Mouse (Mus musculus) forebrain, embryonic 15.5 days (tissue): ENCODE measurements around the gene Gm14226. TPM values are rescaled to one million over a fixed set of nuclear protein-coding genes. Genes with fewer than 3 reads are reported as not detected.
"Not testable (repeated sequence)": the region's sequence is repeated elsewhere in the genome, so short reads cannot be mapped to it uniquely, and the experiment has no call there.

Experiments
- ATAC-seq: fragments of 200-750 bp; cut with Nextera tagmentation; replicated peaks from 2 replicates; pipeline ENCODE4 v1.8.0; 2017; ENCODE audit warnings: mild to moderate bottlenecking, moderate TSS enrichment, moderate library complexity
- H3K27ac ChIP-seq: fragments of 300-500 bp; sonication (generic); replicated peaks from 2 replicates; pipeline ENCODE4 v1.5.1; 2015; ENCODE audit warnings: mild to moderate bottlenecking, inconsistent platforms
- H3K27me3 ChIP-seq: fragments of 300-500 bp; sonication (generic); 2 replicates; pipeline ENCODE4 v1.6.1; 2015; ENCODE audit warnings: inconsistent platforms
- H3K36me3 ChIP-seq: fragments of 300-500 bp; sonication (generic); 2 replicates; pipeline ENCODE4 v1.6.1; 2015; ENCODE audit warnings: mild to moderate bottlenecking, inconsistent platforms
- H3K4me1 ChIP-seq: fragments of 300-500 bp; sonication (generic); 2 replicates; pipeline ENCODE4 v1.6.1; 2015; ENCODE audit warnings: inconsistent platforms
- H3K4me2 ChIP-seq: fragments of 300-500 bp; sonication (generic); replicated peaks from 2 replicates; pipeline ENCODE4 v1.6.1; 2015; ENCODE audit warnings: mild to moderate bottlenecking, inconsistent platforms
- H3K4me3 ChIP-seq: fragments of 300-500 bp; sonication (generic); 2 replicates; pipeline ENCODE4 v1.5.1; 2015; ENCODE audit warnings: mild to moderate bottlenecking, inconsistent platforms
- H3K9ac ChIP-seq: fragments of 300-500 bp; sonication (generic); replicated peaks from 2 replicates; pipeline ENCODE4 v1.6.1; 2015; ENCODE audit warnings: mild to moderate bottlenecking, inconsistent platforms
- H3K9me3 ChIP-seq: fragments of 300-500 bp; sonication (generic); 2 replicates; pipeline ENCODE4 v1.6.1; 2016; ENCODE audit warnings: inconsistent platforms
- WGBS: fragments of 180-500 bp; shearing (Covaris S2); methylation state at CpG from one replicate; pipeline ENCODE4 v1.1.7; 2015; ENCODE audit warnings: mixed read lengths; 5-methylcytosine and 5-hydroxymethylcytosine counted together
- polyA plus RNA-seq: library from polyadenylated mRNA; unstranded; fragments of >200 nt; fragmentation: Nextera tagmentation; extraction: Ambion mirVana; gene quantifications from 2 replicates; pipeline ENCODE4 v1.2.1, GENCODE M21; 2015

The Gm14226 gene
- polyA plus RNA-seq, 1 experiment from 2014 or later: 0.13 TPM

GRCm38 (mm10) chr2:155018762-155019641 lies 936 bp downstream of the Gm14226 start:
- Histone ChIP-seq H3K9ac (peak overlapping the region; percentile 60), H3K9me3 (no peaks in the 10 kb centered on the region), H3K27me3 (no peaks in the 10 kb centered on the region), H3K27ac (peak overlapping the region; percentile 94), H3K4me3 (peak overlapping the region; percentile 47), H3K4me1 (peaks cover 18% of the 10 kb centered on the region), H3K4me2 (peak overlapping the region; percentile 90), H3K36me3 (no peaks in the 10 kb centered on the region)
- peak; percentile 97 for ATAC-seq
- WGBS: under 1% methylated on average over 38 of the region's 38 CpGs

DNA sequence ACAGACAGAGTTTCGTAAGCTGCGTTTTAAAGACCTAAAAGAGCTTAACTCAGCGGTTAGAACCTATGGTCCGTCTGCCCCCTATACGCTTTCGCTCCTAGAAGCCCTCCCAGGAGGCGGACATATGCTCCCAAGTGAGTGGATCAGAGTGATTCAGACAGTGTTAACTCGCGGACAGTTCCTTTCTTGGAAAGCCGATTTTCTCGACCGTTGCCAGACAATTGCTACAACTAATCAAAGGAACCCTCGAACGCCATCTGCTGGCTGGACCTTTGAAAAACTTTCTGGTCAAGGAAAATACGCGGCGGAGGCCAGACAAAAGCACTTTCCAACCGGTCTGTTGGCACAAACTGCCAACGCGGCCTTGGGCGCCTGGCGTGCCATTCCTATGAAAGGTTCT lies 1.6 kb downstream of the Gm14226 start:
- peak overlapping the region; percentile 90 for H3K4me2 ChIP-seq
- no peaks in the 10 kb centered on the region for H3K27me3 ChIP-seq
- ATAC-seq: peak; percentile 84
- H3K9me3 ChIP-seq: no peaks in the 10 kb centered on the region
- H3K4me1 ChIP-seq: peaks cover 18% of the 10 kb centered on the region
- under 1% methylated on average over 22 of the region's 22 CpGs for WGBS
- peak overlapping the region; percentile 94 for H3K27ac ChIP-seq
- no peaks in the 10 kb centered on the region for H3K36me3 ChIP-seq
- H3K4me3 ChIP-seq: peak overlapping the region; percentile 47
- peak overlapping the region; percentile 60 for H3K9ac ChIP-seq

DNA sequence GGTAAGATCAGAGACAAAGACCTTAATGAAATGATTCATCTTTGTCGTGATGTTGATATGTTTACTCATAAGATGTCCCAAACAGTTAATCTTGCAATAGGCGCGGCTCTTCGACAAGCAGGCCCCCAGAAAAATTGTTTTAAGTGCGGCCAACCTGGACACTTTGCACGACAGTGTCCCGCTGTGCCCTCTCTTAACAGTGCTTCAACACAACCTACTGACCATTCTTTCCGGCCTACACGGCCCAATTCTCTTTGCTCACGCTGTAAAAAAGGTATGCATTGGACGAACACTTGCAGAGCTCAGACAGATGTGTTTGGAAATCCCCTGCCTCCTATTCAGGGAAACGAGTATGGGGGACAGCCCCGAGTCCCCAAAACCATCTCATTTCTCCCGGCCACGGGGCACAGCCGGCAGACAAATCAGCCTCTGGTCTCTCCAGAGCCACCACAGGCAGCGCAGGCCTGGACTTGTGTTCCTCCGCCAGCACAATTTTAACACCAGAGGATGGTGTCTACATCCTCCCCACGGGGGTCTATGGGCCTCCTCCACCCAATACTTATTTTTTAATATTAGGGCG lies 2.3 kb downstream of the Gm14226 start:
- Histone ChIP-seq H3K4me1 (peaks cover 18% of the 10 kb centered on the region), H3K9ac (peak overlapping the region; percentile 60; the same call in 1 of the 2 replicates), H3K27ac (peak overlapping the region; percentile 94), H3K4me2 (peak overlapping the region; percentile 90; the same call in 1 of the 2 replicates)
- 22% methylated on average over 20 of the region's 20 CpGs for WGBS
- H3K36me3 ChIP-seq, H3K27me3 ChIP-seq, H3K4me3 ChIP-seq, H3K9me3 ChIP-seq: not testable (repeated sequence)
- peak; percentile 12; the same call in 1 of the 2 replicates for ATAC-seq

DNA sequence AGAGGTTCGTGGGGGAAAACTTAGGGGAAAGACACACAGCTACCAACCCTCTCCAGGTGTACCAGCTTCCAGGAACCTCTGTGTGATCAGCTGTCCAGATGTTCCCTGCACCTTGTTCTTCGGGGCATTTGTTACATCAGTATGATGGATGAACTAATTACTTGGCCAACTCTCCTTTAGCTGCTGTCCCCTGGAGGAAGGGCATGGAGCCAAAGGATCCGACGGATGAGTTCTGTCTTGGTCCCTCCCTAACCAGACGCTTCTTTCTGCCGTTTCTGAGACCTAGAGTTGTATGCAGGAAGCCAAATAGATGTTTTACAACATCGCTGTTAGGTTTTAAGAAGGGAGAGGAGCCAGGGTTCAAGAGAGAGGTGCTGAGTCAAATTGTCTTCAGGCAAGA lies 12.8 kb downstream of the Gm14226 start:
- no peak overlapping the region for H3K9ac ChIP-seq
- no peak overlapping the region for H3K4me3 ChIP-seq
- H3K4me2 ChIP-seq: no peak overlapping the region
- no peaks in the 10 kb centered on the region for H3K27me3 ChIP-seq
- no peaks in the 10 kb centered on the region for H3K9me3 ChIP-seq
- no peak overlapping the region for H3K27ac ChIP-seq
- ATAC-seq: no peak
- peaks cover 5% of the 10 kb centered on the region; the same call in 1 of the 2 replicates for H3K4me1 ChIP-seq
- no peaks in the 10 kb centered on the region for H3K36me3 ChIP-seq
- 75% methylated on average over 7 of the region's 7 CpGs for WGBS

DNA sequence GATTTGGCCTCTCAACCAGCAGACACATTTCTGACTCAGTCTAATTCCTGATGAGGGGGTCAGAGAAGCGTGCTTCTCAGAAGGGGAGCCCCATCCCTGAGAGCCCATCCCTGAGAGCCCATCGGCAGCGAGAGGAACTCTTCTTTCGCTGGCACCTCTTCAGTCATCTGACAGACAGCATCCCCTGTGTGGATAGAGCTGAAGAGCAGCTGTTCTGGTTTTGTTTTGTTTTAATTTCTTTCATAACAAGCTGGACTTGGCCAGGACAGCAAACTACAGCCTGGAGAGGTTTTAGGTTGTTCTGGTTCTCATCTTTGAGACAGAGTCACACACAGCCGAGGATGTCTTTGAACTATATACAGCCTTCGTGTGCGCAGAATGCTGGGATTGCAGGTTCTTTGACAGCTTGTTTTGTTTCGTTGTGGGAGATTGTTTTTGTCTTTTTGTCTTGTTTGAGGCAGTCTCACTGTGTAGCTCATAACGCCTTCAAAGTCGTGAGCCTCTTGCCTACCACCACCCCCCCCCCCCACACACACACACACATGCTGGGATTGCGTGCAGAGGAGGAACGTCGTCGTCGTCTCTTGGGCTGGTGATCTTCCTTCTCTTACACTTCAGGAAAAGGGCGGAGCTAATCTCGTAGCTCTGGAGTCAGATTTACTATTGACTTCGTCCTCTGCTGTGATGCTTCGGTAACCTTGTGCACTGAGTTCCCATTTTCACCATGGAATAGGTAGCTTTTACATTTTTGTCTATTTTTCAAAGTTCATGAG lies 15.1 kb downstream of the Gm14226 start:
- 41% methylated on average over 19 of the region's 19 CpGs for WGBS
- Histone ChIP-seq H3K36me3 (no peaks in the 10 kb centered on the region), H3K4me2 (no peak overlapping the region), H3K4me1 (peaks cover 5% of the 10 kb centered on the region; the same call in 1 of the 2 replicates), H3K27ac (no peak overlapping the region), H3K27me3 (no peaks in the 10 kb centered on the region), H3K9me3 (no peaks in the 10 kb centered on the region), H3K4me3 (no peak overlapping the region), H3K9ac (no peak overlapping the region)
- ATAC-seq: no peak

- 77% methylated on average over 4 of the region's 4 CpGs for WGBS
- no peak overlapping the region for H3K4me2 ChIP-seq
- no peak overlapping the region for H3K9ac ChIP-seq
- no peak for ATAC-seq
- no peaks in the 10 kb centered on the region for H3K36me3 ChIP-seq
- H3K9me3 ChIP-seq: no peaks in the 10 kb centered on the region
- no peak overlapping the region for H3K4me3 ChIP-seq
- H3K4me1 ChIP-seq: no peaks in the 10 kb centered on the region
- no peaks in the 10 kb centered on the region for H3K27me3 ChIP-seq
- no peak overlapping the region for H3K27ac ChIP-seq
Measured at GRCm38 (mm10) chr2:155039956-155040355, 21.9 kb downstream of the Gm14226 start.

DNA sequence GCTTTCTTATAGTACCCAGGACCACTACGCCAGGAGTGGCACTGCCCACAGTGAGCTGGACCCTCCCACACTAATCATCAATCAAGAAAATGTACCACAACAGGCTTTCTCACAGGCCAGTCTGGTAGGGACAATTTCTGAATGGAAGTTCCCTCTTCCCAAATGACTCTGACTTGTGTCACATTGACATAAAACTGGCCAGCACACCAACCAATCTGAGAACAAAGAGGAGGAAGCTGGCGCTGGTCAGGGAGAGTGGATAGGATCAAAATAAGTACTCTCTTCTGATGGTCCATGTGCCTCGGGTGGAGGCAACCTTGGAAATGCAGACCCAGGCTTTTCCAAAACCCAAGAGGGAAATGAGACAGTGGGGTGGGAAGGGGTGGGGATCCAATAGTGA lies 26.5 kb downstream of the Gm14226 start:
- Histone ChIP-seq H3K36me3 (no peaks in the 10 kb centered on the region), H3K4me1 (no peaks in the 10 kb centered on the region), H3K27me3 (no peaks in the 10 kb centered on the region), H3K9me3 (no peaks in the 10 kb centered on the region), H3K27ac (no peak overlapping the region), H3K4me2 (no peak overlapping the region), H3K9ac (no peak overlapping the region), H3K4me3 (no peak overlapping the region)
- WGBS: 87% methylated on average over 3 of the region's 3 CpGs
- no peak for ATAC-seq

DNA sequence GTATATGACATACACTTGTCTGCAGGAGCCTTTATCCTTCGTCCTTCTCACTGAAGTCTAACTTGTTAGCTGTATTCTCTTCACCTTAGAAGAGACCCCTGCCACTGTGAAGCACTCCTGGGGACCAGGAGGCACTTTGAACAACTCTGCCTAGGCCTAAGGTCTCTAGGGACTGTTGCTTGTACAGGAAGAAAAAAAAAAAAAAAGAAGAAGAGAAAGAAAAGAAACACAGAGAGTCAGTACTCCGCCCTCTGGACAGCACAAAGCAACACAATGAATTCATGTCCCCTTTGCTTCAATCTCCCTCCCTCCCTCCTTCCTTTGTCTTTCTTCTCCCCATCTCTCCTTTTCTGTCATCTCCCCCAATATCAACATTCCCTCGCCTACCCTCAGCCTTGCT lies 27.0 kb downstream of the Gm14226 start:
- Histone ChIP-seq H3K4me1 (peaks cover 2% of the 10 kb centered on the region), H3K36me3 (no peaks in the 10 kb centered on the region), H3K27me3 (no peaks in the 10 kb centered on the region), H3K9ac (no peak overlapping the region), H3K9me3 (no peaks in the 10 kb centered on the region), H3K4me2 (no peak overlapping the region), H3K27ac (no peak overlapping the region), H3K4me3 (no peak overlapping the region)
- 81% methylated on average over 3 of the region's 3 CpGs for WGBS
- no peak for ATAC-seq

GRCm38 (mm10) chr2:155046803-155047202 lies 28.7 kb downstream of the Gm14226 start:
- Histone ChIP-seq H3K4me2 (no peak overlapping the region), H3K27ac (no peak overlapping the region), H3K9me3 (no peaks in the 10 kb centered on the region), H3K9ac (no peak overlapping the region), H3K4me1 (peaks cover 12% of the 10 kb centered on the region), H3K4me3 (no peak overlapping the region), H3K27me3 (no peaks in the 10 kb centered on the region), H3K36me3 (no peaks in the 10 kb centered on the region)
- ATAC-seq: no peak
- 81% methylated on average over 2 of the region's 2 CpGs for WGBS

- Histone ChIP-seq H3K36me3 (no peaks in the 10 kb centered on the region), H3K9me3 (no peaks in the 10 kb centered on the region), H3K27me3 (no peaks in the 10 kb centered on the region), H3K4me1 (peaks cover 13% of the 10 kb centered on the region), H3K27ac (no peak overlapping the region), H3K4me2 (no peak overlapping the region), H3K4me3 (no peak overlapping the region), H3K9ac (no peak overlapping the region)
- ATAC-seq: no peak
- whole genome bisulfite sequencing: 67% methylated on average over 7 of the region's 7 CpGs
Measured at GRCm38 (mm10) chr2:155047452-155048178, 29.5 kb downstream of the Gm14226 start.

DNA sequence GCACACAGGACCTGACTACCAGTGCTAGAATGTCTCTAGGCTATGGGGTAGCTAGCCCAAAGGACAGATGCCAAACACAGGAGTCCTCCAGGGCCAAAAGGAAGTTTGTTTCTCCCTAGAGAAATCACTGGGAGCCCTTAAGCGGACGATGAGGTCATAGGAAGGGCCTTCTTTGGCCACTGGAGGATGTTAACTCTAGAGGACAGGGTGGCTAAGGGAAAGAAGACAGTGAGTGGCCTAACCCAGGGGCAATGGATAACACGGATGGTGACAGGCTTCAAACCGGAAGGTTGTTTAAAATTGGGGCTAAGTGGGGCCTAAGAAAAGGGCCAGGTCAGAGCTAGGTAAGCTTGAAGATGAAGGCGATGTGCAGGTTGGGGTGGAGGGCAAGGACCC lies 32.0 kb downstream of the Gm14226 start:
- no peak; the same call in 1 of the 2 replicates for ATAC-seq
- Histone ChIP-seq H3K4me2 (peak overlapping the region; percentile 73), H3K4me1 (peaks cover 13% of the 10 kb centered on the region), H3K4me3 (peak overlapping the region; percentile 52), H3K27ac (peak overlapping the region; percentile 82), H3K36me3 (no peaks in the 10 kb centered on the region), H3K9me3 (no peaks in the 10 kb centered on the region), H3K9ac (peak overlapping the region; percentile 69), H3K27me3 (no peaks in the 10 kb centered on the region)
- WGBS: 20% methylated on average over 5 of the region's 5 CpGs
